Mouse (Mus musculus) cerebellum, adult 2 months (tissue): ENCODE measurements around the gene Cd81.

Experiments
- CTCF ChIP-seq: fragments of 200-500 bp; IDR thresholded peaks from 2 replicates; pipeline ENCODE4 v1.5.1; 2011; ENCODE audit warnings: low read depth, mild to moderate bottlenecking, control low read depth, low read length, moderate library complexity, borderline replicate concordance; ENCODE audit not compliant: insufficient read depth
- POLR2A ChIP-seq: fragments of 200-500 bp; IDR thresholded peaks from 2 replicates; pipeline ENCODE4 v1.6.1; 2011; ENCODE audit warnings: low read length, control low read depth, borderline replicate concordance; ENCODE audit not compliant: insufficient read depth

DNA sequence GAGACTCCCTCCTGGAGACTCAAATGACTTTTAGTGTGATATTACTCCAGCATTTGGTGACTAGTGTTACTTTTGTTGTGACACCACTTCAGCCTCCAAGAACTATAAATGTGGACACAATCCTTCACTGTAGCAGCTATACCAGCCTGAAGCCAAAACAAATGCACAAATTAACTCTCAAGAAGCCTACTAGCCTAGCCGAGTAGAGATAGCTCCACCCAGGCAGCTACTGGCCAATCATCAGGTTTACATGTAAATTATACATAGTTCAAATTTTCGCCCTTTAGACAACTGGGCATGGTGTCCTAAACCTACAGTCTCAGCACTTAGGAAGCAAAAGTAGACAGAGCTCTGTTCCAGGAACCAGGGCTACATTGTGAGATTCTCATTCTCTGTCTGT is 1.2 kb upstream of the Cd81 start:
- TF ChIP-seq CTCF = no peak
- TF ChIP-seq POLR2A = no peak
